Mouse (Mus musculus) gonadal fat pad, adult 2 months (tissue): ENCODE results near the gene 1700017B05Rik. TPM values are rescaled to one million over a fixed set of nuclear protein-coding genes. Genes with fewer than 3 reads are reported as not detected.

ENCODE experiments used
- DNase-seq: peaks from one replicate; pipeline ENCODE4 v3.0.0-alpha.2; 2012; ENCODE audit warnings: low read depth
- polyA plus RNA-seq: library from polyadenylated mRNA; depleted of rRNA; stranded (reverse); fragments of >200 nt; gene quantifications from 2 replicates; pipeline ENCODE4 v1.2.3, GENCODE M21; 2012

The 1700017B05Rik gene
- polyA plus RNA-seq, 1 experiment = 8.2 TPM

DNA sequence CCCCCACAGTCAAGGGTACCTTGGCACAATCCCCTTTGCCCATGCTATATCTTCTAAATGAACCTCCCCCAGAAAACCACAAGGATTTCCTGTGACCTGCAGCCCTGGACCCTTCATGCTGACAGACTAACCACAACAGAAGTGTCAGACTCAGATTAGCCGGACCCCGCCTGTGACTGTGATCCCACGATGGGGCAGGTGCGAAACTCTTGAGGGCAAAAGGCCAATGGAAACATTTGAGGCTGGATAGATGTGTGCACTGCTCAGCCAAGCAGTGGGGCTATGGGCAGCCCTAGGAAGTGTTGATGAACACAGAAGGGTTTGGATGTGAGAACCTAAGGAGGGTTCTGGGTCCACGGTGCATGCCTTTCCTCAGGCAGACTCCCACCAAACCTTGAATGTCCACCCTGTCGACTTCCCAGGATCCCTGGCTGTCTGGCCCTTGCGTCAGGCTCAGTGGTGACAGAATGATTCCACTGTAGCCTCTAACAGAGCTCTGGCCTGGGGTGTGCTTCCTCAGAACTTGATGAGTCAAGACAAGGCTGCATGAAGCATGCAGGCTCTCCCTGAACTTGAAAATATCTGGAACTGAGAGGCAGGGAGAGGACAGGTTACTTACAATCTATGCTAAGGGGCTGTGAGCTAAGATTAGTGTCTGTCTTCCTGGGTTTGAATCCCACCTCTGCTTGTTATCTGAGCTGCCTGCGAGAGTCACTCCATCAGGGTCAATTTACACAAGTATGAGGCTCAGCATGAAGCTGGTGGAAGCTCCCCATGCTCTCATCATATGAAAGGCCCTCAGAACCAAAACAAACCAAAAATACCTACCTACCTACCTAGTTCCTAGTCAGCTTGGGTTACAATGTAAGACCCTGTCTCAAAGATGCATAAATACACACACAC, 10.7 kb upstream of the 1700017B05Rik start:
- DNase-seq = no peak

DNA sequence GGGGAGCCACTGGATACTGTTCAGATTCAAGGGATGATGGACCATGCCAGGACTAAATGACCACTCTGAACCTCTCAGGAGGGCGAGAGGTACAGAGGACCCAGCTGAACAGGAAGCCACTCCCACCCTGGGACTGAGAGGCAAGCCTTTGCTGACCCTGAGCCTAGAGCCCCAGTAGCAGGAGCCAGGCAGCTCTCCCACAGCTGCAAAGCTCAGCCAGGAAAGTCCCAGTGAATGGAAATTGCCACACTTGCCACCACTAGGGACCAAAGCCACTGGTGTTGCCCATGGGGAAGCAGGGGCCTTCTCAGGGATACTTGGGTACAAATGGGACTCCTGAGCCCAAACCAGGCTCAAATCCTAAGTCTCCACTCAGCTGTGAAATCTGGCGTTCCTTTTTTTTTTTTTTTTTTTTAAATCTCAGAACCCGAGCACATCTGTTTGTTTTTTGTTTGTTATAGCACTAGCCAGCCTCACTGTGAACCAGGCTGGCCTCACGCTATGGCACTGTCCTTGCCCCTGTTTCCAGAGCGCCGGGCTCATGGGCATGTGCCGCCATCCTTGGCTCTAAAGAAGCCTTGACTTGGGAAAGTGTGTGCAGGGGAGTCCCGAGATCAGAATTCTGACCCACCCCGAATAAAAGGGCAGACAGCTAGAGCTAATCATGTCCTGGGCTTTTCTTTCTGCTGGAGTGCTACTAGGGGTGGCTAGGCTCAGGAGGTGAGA, 9.6 kb upstream of the 1700017B05Rik start:
- DNase-seq = no peak

DNA sequence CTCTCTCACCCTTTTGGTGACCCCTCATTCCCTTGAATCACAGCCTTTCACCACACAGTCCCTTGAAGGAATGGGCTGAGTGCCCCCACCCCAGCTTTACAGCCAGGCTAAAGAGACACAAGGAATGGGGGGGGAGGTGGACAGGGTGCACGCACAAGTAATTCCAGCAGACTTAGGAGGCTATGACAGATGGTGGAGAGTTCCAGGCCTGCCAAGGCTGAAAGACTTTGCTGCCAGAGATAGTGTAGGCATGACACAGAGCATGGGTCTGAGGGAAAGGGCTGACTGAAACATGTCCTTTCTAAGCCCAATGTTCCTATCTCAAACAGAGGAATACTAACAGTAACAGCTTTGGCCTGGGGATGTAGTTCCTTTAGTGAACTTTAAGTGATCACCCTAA, 8.7 kb upstream of the 1700017B05Rik start:
- no peak for DNase-seq

DNA sequence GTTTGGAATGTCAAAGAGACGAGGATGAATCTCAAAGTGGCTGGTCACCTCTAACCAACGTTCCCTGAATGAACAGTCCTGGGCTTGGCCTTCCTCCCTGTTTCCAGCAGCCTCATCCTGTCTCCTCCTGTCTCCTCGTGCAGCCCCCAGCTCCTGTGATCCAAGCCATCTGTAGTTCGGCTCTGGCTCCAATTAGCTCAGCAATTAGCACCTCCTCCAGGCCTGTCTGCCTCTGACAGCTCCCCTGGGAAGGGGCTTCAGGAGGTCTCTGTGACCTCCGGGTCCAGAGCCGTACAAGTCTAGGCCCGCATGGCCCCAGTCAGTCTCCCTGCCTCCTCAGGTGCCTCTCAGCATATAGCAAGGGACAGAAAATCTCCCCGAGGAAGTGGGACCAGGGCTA, 8.0 kb upstream of the 1700017B05Rik start:
- DNase-seq = no peak

DNA sequence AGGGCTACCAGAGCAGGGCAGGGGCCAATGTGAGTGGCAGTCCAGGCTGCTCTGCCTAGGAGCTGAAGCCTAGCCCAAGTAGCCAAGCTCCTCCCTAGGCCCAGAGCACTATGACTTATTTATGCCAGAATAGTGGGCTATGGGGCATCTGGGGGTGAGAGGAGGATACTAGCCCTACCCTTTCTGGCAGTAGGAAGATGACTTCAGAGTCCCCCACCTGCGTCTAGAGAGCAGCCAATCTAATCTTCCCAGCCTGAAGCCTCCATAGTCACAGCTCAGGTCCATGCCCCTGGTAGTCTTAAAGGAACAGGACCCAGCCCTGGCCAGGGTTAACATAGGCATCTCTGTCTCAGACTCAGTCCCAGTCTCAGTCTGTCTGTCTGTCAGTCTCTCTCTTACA, 7.0 kb upstream of the 1700017B05Rik start:
- DNase-seq = no peak

DNA sequence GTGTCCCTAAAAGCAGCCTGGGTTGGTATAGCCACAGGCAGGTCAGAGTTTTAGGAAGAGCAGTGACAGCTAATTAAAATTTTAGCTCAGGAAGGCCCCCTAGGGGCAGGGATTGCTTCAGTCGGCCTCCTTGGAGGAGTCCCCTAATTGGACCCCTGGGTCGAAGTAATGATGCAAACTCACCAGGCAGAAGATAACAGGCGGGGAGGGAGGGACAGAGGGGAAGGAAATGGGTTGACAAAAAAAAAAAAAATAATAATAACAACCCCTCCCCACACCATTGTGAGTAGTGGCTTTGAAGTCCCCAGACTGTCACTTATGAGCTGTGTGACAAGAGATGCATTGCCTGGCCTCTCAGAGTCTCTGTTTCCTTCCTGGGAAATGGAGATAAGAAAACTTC, 6.2 kb upstream of the 1700017B05Rik start:
- DNase-seq = no peak

DNA sequence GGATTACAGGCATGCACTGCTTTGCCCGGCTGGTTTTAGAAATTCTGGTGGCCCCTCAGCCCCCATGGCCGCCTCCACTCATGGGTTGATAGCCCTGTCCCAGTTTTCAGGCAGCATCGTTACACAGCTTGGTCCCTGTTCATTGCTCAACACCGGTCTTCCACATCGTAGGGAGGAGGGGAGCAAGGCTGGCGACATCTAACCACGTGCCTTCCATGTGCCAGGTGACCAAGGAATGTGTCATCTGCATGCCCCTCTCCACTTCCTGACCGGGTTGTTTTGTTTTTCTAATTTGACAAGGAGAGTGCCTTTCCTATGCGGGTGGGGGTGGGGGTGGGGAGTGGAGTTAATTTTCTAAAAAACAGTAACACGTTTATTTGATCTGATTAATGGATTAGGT, 5.7 kb upstream of the 1700017B05Rik start:
- DNase-seq = no peak

DNA sequence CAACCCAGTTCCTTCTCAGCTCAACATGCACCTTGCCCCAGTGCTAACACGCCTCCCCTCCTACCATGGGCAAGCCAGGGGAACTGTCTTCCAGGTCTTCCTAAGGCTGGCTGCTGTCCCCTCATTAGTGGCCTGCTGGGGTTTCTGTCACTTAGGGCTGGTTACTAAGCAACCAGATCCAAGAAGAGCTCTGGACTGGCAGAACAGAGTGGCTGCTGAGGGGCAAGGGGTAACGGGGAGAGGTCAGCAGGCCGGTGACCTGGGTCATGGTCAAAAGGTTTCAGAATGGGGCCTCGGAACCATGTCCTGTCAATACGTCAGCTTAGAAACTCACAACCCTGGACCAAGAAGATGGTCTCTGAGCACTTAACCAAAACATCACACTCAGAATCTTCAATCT, 5.0 kb upstream of the 1700017B05Rik start:
- no peak for DNase-seq

DNA sequence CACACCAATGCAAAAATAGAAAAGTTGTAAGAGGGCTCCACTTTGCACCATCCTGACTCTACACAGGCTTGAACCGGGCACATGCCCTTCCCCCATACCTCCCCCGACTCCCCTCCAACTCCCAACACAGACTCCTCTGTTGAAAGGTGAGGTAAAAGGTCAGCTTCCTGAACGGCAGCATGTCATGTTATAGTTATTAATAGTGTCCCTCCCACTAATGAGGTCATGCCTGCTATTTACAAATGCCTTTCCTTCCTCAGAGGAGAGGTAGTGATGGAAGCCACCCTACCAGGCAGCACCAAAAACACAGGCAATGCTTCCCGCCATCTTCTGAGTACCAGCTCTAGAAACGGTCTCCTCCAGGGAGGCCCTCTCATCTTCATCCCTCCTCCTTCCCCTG, 2.7 kb upstream of the 1700017B05Rik start:
- no peak for DNase-seq

DNA sequence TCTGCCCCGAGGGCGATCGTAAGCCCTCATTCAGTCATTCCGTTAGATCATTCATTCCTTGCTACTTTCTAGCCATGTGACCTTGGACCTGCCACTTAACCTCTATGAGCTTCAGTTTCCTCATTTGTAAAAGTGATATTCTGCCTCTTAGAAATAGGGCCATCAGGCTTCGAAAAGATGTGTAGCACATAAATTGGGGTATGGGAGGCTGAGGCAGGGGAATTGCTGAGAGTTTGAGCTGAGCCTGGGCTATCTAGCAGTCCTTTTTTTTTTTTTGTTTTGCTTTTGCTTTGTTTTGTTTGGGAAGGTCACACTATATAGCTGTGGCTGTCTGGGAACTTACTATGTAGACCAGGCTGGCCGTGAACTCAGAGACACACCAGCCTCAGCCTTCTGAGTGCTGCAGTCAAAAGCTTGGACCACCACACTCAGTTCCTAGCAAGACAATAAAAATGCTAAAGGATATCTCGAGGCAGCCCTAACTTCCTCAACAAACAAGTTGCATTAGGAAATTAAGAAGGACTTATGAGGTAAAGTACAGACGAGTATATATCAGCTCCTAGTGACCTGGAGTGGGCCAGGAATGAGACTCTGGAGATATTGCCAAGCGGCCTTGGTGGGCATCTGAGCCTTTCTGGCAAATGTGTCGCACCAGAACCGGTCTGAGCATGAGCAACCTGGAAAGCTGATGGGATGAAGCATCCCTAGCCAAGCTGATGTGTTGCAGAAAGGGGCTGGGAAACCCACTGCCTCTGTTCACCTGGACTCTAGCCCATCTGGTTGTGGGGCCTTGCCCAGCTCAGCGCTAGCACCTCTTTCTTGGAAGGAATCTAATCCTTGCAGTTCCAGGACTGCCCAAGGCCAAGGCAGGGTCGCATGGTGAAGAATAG, 628 bp upstream of the 1700017B05Rik start:
- no peak for DNase-seq

DNA sequence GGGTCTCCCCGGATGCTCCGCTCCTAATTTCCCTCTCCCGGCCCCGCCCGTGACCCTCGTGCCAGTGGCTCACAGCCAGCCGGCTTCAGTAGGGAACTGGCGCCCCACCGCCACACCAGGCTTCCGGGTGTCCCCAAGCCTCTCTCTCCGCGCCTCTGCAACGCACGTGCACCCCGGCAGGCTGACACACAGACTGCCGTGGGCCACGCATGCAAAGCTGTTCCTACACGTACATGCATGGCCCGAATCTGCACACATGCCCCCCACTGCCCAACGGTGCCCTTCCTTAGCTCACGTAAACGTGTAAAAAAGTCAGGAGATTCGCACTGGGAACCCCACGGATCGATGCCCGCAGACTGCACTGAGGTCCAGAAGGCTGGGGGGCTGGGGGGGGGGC, 898 bp downstream of the 1700017B05Rik start:
- DNase-seq = no peak

DNA sequence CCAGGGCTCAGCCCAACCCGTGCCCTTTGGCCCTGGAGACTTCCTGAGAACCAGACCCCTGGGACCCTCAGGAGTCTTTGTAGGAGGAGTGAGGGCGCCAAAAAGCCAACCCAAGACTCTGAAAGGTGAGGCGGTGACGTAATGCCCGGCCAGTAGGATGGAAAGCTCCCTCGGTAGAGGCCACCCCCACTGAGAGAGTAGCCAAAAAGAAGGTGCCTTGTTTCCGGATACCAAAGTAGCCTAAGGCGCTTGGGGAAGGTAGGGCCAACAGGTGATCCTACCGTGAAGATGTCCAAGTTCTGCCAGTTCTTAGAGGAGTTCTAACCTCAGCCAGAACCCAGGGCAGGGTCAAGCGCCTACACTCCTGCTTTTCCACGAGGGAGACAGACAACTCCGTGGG, 1.5 kb downstream of the 1700017B05Rik start:
- DNase-seq = no peak

DNA sequence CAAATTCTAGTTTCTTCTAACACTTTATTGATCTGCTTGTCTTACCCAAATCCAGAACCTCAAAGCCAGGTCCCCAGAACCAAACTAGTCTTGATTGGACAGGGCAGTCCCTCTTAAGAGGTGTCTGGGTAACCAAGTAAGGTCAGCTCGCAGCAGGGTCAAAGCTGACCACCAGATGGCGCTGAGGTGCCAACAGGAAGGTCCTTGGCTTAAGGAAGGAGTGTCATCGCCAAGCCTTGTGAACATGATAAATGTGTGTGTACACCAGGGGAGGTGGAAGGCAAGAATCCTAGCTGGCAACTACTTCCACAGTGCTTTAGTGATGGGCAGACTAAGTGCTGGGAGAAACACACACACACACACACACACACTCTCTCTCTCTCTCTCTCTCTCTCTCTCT, 2.7 kb downstream of the 1700017B05Rik start:
- DNase-seq = no peak

DNA sequence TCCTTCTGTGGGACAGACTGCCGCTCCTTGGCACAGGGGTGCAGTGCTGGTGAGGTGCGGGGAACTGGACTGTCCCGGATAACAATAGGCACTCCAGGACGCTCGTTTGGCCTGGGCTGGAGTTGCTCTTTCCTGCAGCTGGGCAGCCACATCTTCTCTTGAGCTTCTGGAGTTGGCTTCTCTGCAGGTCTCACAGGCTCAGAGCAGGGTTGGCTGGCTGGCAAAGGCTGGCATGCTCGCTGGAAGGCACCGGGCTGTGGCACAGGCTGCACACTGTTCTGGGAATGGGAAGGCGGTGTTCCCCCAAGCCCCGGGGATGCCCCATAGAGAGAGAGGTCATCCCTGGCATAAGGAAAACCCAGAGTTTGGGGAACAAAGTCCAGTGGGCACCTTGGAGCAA, 4.8 kb downstream of the 1700017B05Rik start:
- DNase-seq = no peak

DNA sequence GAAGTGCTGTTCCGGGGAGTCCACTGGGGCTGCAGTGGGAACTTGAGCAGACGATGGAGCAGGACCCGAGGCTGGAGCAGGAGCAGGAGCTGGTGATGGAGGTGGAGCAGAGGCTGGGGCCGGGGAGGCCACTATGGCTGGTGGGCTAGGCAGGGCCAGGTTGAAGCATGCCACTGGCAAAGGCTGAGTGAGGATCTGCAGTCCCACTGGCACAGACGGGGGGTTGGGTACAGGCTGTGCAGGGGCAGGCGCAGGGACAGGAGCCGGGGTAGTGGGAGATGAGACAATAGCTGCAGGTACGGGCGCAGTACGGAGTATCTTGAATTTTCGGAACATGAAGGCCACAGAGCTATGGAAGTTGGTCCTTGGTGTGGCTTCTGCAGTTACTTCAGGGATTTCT, 5.6 kb downstream of the 1700017B05Rik start:
- DNase-seq = no peak

DNA sequence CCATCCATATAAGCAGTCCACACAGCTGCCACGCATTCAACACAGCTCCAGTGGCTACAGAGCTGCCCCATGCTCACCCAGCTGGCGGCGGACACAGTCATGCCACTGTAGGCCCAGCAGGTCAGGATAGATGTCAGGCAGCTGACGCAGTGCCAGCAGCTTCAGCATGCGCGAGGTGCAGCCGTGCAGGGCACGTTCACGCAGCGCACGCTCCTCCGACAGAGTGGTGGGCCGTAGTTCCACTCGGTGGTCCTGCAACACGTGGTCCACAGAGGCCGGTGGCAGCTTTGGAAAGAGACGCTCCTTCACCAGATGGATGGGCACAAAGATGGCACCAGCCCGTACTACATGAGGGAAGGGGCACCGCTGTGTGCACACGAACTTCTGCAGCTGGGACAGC, 6.1 kb downstream of the 1700017B05Rik start:
- DNase-seq = no peak

DNA sequence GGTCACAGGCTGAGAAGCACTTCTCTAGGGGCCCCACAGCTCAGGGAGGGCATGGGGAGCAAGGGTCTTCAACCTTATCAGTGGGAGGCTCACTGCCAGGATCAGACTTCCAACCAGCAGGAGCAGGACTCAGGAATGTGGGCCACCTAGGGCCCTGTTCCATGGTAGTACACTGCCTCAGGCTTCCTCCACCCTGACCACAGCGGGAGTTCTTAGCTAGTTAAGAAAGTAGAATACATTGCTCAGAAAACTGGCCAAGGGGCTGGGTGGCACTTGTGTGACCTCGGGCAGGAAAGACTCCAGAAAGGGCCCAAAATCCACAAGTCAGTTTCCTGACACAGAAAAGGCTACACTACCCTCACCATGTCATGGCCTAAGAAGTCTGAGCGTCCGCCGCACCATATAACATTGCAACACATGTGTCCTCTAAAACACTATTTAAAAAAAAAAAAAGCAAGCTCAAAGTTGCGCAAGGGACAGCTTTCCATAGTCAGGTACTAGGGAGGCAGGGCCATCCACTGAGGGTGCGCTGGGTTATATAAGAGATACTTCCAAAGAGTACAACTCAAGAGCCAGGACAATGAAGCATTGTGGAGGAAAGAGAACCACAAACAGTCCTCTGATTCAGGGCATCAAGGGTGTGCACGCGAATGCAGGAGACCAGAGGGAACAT, 7.5 kb downstream of the 1700017B05Rik start:
- DNase-seq = no peak

DNA sequence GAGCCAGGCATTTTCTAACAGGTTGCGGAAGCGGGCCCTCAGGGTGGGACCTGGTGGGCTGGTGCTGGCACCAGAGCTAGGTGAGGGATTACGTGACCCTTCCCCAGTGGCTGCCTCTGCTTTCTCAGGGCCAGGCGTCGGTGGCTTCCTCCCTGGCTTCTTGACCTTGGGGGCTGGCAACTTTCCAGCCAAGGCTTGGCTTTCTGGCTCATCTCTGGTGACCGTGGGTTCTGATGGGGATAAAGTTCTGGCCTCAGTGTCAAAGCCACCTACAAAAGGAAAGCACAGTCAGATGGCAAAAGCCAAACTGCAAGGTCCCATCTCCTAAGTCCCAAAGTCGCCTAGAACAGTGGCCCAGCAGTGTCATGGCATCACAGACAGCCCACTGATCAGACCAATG, 8.4 kb downstream of the 1700017B05Rik start:
- DNase-seq = no peak

DNA sequence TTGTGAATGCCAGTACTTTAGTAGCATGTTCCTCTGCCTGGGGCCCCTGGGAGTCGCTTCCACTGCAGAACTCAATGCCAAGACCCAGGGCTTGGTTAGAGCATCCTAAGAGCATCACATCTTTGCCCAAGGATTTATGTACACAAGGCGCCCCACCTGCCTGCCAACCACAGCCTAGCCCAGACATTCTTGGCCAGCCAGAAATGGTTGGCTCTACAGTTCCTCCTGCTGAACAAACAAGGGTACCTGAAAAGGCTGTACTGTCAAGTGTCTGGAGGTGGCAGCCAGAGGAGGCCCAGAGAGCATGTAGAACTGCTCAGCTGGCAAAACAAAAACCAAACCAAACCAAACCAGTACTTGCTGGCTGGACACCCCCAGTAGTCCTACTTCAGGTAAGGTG, 11.3 kb downstream of the 1700017B05Rik start:
- DNase-seq = no peak

DNA sequence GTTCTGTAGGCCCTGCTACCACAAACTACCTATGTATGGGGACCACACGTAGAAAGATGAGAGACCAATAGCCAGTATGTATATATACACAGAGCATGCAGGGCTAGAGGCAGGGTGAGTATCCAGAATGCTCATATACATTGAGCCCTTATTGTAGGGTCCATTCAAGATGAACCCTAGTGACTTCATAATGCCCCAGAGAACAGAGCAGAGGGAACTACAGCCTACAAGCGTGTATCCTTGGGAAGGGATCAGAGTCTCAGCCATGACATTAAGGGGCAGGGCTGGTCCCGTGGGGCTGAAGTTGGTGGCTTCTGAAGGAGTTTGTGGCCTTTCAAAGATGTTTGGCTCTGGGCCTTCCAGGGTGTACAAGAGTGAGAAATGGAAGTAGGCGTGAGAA, 12.4 kb downstream of the 1700017B05Rik start:
- no peak for DNase-seq
